Mouse (Mus musculus) olfactory bulb, adult 2 months (tissue): Measurements from ENCODE around the gene Ptch1. TPM values are rescaled to one million over a fixed set of nuclear protein-coding genes. Genes with fewer than 3 reads are reported as not detected.

Experiments
- H3K27ac ChIP-seq: fragments of 200-500 bp; 2 replicates; pipeline ENCODE4 v1.5.1; 2012; ENCODE audit warnings: low read depth, low read length; ENCODE audit not compliant: insufficient read depth
- H3K4me1 ChIP-seq: fragments of 200-500 bp; 2 replicates; pipeline ENCODE4 v1.6.1; 2012; ENCODE audit warnings: low read length; ENCODE audit not compliant: control insufficient read depth, insufficient read depth
- H3K4me3 ChIP-seq: fragments of 200-500 bp; 2 replicates; pipeline ENCODE4 v1.5.1; 2012; ENCODE audit warnings: mild to moderate bottlenecking, low read depth, low read length, moderate library complexity; ENCODE audit not compliant: insufficient read depth
- CTCF ChIP-seq: fragments of 200-500 bp; IDR thresholded peaks from 2 replicates; pipeline ENCODE4 v1.5.1; 2012; ENCODE audit warnings: low read depth, mild to moderate bottlenecking, low read length, moderate library complexity; ENCODE audit not compliant: insufficient read depth
- POLR2A ChIP-seq: fragments of 200-500 bp; IDR thresholded peaks from 2 replicates; pipeline ENCODE4 v1.6.1; 2012; ENCODE audit warnings: mild to moderate bottlenecking, low read depth, low read length, moderate library complexity; ENCODE audit not compliant: insufficient read depth
- WGBS: fragments of 180-500 bp; shearing (Covaris S2); methylation state at CpG from one replicate; pipeline ENCODE4 v1.1.7; 2018; 5-methylcytosine and 5-hydroxymethylcytosine counted together
- polyA plus RNA-seq: library from polyadenylated mRNA; stranded (reverse); fragments of >200 nt; gene quantifications from 2 replicates; pipeline ENCODE4 v1.2.4, GENCODE M21; 2012; ENCODE audit warnings: low replicate concordance; ENCODE audit not compliant: missing spikeins, insufficient read depth, insufficient read length

Ptch1 gene
- polyA plus RNA-seq, 1 experiment = not detected

GRCm38 (mm10) chr13:63528852-63529251 lies 44.5 kb downstream of the Ptch1 start:
- peaks cover 6% of the 10 kb centered on the region for H3K4me1 ChIP-seq
- H3K27ac ChIP-seq = no peak overlapping the region
- no peak overlapping the region for H3K4me3 ChIP-seq
- no peak for TF ChIP-seq POLR2A
- TF ChIP-seq CTCF = no peak
- 34% methylated on average over 2 of the region's 2 CpGs for WGBS

GRCm38 (mm10) chr13:63528164-63528675 lies 45.2 kb downstream of the Ptch1 start:
- TF ChIP-seq CTCF (no peak), POLR2A (no peak)
- no peak overlapping the region for H3K27ac ChIP-seq
- H3K4me1 ChIP-seq = peaks cover 6% of the 10 kb centered on the region
- WGBS = 42% methylated on average over 5 of the region's 5 CpGs
- no peak overlapping the region for H3K4me3 ChIP-seq

DNA sequence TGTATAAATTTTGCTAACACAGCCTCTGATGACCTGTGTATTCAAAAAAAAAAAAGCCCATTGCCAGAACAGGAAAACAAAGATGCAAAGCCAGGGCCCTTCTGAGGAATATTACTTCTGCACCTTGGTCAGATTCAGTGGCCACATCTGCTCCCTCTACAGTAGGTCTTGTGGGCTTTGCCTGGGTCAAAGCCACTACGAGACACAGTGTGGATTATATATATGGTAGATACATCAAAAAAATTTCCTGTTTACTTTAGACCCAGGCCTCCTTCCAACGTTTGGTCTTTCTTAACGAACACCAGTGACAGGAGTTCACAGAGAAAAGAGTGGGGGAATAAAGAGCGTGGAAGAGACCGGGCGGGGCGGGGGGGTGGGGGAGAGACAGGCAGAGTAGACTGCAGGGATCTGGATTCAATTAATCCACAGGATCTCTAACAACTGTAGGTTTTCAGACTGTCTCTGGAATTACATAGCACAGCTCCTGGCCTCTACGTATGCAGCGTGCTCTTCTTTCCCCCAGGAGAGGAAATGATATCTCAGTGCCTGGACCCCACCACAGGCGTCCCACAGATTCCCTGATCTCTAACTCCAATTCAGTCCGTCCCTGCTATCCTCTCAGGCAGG lies 47.7 kb downstream of the Ptch1 start:
- TF ChIP-seq CTCF (no peak), POLR2A (no peak)
- H3K27ac ChIP-seq = no peak overlapping the region
- peaks cover 6% of the 10 kb centered on the region for H3K4me1 ChIP-seq
- whole genome bisulfite sequencing = 74% methylated on average over 11 of the region's 11 CpGs
- no peak overlapping the region for H3K4me3 ChIP-seq

- Histone ChIP-seq H3K4me3 (no peak overlapping the region), H3K27ac (no peak overlapping the region), H3K4me1 (peaks cover 6% of the 10 kb centered on the region)
- WGBS = 66% methylated on average over 25 of the region's 25 CpGs
- no peak for TF ChIP-seq CTCF
These were observed 48.5 kb downstream of the Ptch1 start for GRCm38 (mm10) chr13:63524608-63525570.

DNA sequence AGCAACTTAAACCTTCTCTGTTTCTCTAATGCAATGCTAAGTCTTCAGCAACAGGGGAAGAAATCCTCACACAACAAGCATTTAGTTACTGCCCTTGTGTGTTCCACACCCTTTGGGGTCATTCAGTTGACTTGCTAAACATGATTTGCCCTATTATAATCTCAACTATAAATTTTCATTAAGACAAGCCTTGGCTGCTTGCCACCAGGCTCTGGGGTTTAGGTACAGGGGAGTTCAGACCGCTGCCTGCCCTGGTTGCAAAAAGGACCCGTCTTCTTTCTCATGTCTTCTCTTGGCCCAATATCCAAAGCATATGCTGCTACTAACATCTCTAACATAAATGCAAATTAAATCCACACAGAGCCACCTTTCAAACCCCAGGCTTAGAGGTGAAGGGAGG lies 49.3 kb downstream of the Ptch1 start:
- Histone ChIP-seq H3K27ac (no peak overlapping the region), H3K4me1 (peaks cover 6% of the 10 kb centered on the region), H3K4me3 (no peak overlapping the region)
- TF ChIP-seq CTCF (no peak), POLR2A (no peak)
- 89% methylated on average over 2 of the region's 2 CpGs for WGBS

DNA sequence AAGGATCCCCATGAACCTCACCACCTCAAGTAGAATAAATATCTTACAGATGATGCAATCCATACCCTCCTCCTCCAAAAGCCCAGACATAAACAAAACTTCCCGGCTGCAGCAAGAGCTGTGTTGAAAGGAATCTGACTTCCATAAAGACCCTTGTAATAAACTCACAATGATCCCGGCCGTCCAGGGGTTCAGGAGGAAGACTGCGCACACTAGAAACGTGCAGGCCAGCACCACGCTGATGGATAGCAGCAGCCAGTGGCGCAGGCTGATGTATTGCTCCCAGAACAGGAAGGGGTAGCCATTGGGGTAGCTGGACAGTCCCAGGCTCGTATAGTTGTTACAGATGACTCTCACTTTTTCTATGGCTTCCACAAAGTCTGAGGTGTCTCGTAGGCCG lies 50.6 kb downstream of the Ptch1 start:
- TF ChIP-seq POLR2A = no peak
- TF ChIP-seq CTCF = no peak
- Histone ChIP-seq H3K27ac (no peak overlapping the region), H3K4me1 (no peaks in the 10 kb centered on the region), H3K4me3 (no peak overlapping the region)
- WGBS = 78% methylated on average over 10 of the region's 10 CpGs

DNA sequence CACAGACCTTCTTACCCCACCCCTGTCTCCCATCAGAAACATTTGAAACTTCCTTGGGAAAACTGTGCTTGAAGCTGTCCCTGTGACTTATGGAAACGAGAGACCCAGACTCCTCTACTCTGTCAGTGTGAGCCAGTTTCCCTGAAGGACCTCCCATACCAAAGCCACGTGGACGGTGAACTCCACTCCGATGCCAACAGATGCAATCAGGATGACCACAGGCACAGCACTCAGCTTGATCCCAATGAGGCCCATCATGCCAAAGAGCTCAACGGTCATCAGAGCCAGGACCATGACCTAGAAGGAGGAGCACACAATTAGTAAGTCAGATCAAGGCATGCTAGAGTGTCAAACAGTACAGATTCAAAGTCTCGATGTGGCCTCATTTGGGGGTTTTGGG lies 53.3 kb downstream of the Ptch1 start:
- Histone ChIP-seq H3K4me1 (no peaks in the 10 kb centered on the region), H3K4me3 (no peak overlapping the region), H3K27ac (no peak overlapping the region)
- WGBS = 86% methylated on average over 6 of the region's 6 CpGs
- TF ChIP-seq CTCF = no peak

GRCm38 (mm10) chr13:63516535-63516934 lies 56.9 kb downstream of the Ptch1 start:
- TF ChIP-seq POLR2A = no peak
- no peak for TF ChIP-seq CTCF
- Histone ChIP-seq H3K27ac (no peak overlapping the region), H3K4me1 (no peaks in the 10 kb centered on the region), H3K4me3 (no peak overlapping the region)
- WGBS = 54% methylated on average over 2 of the region's 2 CpGs

- Histone ChIP-seq H3K27ac (no peak overlapping the region), H3K4me3 (no peak overlapping the region), H3K4me1 (no peaks in the 10 kb centered on the region)
- 74% methylated on average over 5 of the region's 5 CpGs for WGBS
- TF ChIP-seq POLR2A (no peak), CTCF (no peak)
These were observed 57.9 kb downstream of the Ptch1 start for GRCm38 (mm10) chr13:63515542-63515941.
